Mouse (Mus musculus): ENCODE data around the gene Pde6b.

Pde6b gene

GRCm38 (mm10) chr5:108465131-108465891 lies 77.1 kb downstream of the Pde6b start:
- DNase-seq = no peak

GRCm38 (mm10) chr5:108466647-108467046 lies 78.5 kb downstream of the Pde6b start:
- no peak for DNase-seq

GRCm38 (mm10) chr5:108469617-108470016 lies 81.4 kb downstream of the Pde6b start:
- DNase-seq = no peak

DNA sequence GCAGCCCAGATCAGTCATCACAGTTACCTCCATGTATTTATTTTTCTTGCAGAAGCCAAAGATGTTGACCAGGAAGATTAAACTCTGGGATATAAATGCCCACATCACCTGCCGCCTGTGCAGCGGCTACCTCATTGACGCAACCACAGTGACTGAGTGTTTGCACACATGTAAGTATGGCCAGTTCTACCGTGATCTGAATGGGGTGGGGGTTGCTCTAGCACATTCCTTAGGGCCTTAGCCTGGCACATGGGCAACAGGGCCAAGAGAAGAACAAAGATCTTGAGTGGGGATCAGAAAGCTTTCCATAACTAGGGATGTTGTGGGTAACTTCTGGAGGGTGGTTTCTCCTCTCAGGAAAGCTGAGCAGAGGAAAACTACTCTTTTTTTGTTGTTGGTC lies 85.5 kb downstream of the Pde6b start:
- DNase-seq = no peak

GRCm38 (mm10) chr5:108475977-108476376 lies 87.8 kb downstream of the Pde6b start:
- no peak for DNase-seq

Measured in kidney, adult 9 months (tissue).